Mouse (Mus musculus) adrenal gland, adult (tissue): ENCODE data around the gene Necab3.

Source experiments
- DNase-seq, 2 experiments: peaks; one replicate each; pipeline ENCODE4 v3.0.0; 2022 to 2023; ENCODE audit warnings: low spot score in 1 of 2; ENCODE audit not compliant: inconsistent age in 2 of 2

The Necab3 gene

DNA sequence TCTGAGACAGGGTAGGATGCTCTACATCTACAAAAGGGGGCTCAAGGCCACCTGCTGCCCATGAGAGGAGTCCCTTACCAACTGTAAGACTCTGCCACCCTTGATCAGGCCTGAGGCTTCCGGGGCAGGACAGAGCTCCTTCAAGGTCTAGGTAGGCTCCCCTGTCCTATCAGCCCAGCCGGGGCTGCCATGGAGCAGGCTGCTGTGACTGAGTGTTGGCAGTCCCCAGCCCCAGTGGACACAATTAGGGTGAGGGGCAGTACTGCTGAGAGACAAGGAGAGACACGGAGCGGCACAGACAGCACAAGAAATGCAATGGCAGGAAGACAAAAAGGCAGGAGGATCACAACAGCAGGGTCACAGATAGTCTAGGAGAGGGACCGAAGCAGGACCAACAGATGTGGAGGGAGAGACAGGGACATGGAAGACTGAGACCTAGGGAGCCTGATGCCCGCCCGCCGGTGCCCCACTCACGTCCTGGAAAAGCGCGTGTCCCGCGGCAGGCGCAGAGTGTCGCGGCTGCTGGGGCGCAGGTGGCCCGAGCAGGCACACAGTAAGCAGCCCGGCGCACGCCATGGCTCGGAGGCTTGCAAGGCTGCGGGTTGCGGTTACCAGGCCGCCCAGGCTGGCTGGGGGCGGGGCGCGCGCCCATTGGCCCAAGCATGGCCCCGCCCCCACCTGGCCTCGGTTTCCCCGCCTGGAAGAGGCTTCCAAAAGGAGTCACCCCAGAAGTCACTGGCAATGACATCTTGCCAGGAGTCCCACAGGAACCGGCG, at the start of gene Necab3:
Necab3 (minus strand) TSS at position 627 of the 776 bp plus-strand sequence.
- DNase-seq = peak; percentile 65 to 82

DNA sequence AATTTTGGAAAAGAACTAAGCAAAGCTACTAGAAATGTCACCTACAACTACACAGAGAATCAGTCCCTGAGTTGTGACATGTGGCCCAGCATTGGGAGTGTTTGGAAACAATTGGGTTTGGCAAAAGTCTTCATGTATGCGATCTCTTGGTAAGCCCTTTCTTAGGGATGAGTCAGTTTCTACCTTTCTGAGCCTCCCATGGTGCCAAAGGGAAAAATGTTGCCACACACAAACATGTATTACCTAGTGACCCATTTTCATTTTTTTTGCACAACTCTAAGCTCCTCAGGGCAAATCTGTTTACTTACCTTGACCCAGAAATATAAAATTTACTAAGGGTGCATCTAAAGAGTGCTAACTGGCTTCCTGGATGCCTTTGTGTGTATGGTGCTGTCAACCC, 48.3 kb upstream of the Necab3 start:
- no peak for DNase-seq

DNA sequence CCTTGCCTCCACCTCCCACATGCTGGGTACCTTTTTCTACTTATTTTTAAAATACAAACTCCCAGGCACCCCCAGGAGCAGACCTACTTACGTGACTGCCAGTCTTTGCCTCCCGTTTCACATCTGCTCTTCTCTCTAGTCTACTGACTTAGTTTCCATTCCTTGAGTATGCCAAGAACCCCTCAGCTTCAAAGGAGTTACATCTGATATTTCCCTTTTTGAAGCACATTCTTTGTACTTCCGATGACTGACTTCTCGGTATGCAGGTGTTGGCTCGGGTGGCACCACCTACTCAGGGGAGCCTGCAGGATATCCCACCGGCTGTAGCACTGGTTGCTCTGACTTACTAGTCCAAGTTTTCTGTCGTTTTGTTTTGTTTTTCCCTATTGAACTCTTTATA, 45.5 kb upstream of the Necab3 start:
- DNase-seq = no peak

DNA sequence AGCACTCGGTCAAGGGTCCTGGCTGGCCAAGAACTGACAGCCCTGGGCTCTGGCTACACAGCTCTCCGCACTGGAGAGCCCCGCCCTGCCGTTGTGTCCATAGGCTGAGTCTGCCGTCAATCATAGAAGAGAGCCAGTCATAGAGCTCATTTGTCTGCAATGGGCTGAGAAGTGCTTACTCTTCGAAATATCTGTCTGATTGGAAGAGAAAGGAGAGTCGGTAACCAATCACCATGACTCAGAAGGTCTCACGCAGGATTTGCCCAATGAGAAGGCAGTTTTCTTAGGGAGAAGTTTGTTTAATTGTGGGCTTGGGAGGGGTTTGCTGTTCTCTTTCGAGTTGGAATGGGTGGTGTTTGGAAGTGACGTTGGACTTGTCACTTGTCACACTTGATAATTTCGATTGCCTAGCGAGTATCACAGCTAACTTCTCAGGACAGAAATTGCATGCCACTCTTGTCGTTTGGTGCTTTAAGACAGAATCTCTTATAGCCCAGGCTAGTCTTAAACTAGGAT, 45.0 kb upstream of the Necab3 start, which contains the start of gene Pxmp4:
Pxmp4 (minus strand) TSS at position 71 of the 516 bp plus-strand sequence.
- peak; percentile 98 to 100 for DNase-seq

DNA sequence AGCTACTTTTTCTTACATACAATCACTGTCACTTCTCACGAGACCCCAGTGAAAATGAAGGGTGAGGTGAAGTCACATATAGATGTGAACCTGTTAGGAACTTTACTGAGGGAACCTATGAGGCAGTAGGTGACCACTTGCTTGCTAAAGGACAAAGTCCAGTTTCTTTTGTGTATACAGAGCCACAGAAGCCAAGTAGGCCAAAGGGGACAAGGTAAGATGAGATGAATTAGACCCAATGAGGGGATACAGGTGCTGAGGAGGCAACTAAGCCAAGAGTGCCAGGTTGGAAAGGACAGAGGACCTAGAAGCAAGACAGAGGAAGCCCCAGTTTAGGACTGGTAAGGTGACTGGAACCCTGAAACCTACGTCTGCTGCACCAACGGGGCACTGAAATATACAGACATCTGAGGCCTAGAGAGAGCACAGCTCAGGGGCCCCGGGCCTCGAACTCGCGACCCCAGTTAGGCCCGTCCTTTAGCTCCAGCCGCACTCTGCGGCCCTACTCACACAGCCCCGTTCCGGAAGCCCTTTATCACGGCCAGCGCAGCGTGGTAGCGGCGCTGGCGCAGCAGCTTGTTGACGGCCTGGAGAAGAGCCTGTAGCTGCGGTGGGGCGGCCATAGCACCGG, 44.4 kb upstream of the Necab3 start:
- DNase-seq = no peak

DNA sequence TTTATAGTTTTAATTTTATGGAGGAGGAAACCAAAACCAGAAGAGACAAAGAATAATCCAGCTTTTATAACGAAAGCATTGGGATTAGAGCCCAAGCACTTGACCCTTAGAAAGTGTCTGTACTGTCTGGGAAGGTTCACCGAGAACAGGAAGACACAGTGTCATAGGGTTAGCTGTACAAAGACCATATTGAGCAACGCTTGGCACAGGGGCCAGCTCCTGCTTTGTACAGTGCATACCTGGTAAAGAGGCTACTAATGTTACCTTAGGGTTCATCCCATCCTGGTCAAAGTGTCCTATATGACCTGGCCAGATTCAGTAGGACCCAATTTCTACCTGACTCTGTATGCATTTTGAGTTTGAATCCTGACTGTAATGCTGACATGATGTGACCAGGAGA, 42.6 kb upstream of the Necab3 start:
- DNase-seq = peak in 1 of 2 experiments; percentile 36

DNA sequence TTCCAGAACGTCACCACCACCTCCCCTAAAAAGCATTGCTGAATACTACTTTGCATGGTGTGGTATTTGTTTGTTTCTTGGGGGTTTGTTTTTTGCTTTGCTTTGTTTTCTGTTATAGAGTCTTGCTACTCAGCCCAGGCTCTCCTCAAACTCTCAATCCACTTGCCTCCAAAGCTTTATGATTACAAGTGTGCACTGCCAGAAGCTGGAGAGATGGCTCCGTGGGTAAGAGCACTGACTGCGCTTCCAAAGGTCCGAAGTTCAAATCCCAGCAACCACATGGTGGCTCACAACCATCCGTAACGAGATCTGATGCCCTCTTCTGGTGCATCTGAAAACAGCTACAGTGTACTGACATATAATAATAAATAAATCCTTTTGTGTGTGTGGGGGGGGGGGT, 41.9 kb upstream of the Necab3 start:
- DNase-seq = peak in 1 of 2 experiments; percentile 3

DNA sequence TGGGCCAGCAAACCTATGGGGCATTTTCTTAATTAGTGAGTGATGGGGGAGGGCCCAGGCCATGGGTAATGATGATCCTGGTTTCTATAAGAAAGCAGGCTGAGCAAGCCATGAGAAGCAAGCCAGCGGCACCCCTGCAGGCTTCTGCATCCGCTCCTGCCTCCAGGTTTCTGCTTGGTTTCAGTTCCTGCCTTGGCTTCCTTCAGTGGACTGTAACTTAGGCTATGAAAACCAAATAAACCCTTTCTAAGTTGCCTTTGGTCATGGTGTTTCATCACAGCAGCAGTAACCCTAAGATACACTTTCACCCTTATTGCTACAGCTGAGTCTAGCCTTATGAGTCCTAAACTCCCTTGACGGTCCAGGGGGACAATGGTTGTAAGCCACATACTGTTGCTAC, 38.7 kb upstream of the Necab3 start:
- DNase-seq = peak in 1 of 2 experiments; percentile 36

DNA sequence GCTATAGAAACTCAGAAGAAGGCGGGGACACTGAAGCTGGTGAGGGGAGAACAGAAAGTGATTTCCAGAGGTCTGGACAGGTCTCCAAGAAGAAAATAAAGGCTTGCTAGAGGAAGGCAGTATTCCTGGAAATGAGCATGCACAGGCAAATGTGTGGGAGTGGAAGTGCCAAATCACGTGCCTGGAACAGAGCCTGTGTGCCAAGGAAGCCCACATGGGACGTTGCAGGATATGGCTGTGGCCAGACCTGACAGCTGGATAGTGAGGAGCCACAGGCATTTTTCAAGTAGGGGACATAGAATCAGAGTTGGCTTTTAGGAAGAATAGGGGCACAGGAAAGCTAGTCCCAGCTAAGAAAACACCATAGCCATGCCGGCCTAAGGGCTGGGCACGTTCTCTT, 37.1 kb upstream of the Necab3 start:
- DNase-seq = peak in 1 of 2 experiments; percentile 43

DNA sequence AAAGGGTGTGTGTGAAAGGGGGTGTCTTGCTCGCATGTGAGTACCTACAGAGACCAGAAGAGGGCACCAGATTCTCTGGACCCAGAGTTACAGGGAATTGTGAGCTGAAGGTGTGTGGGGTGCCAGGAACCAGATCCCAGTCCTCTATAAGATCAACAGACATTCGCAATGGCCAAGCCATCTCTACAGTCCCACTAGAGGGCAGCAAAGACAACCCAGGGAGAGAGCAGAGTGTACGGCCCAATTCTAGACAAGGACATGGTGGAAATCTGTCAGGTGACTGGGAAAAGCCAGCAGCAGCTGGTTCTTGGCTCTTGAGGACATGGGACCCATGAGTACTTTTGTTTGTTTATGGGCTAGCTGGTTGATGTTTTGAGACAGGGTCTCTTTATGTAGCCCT, 34.3 kb upstream of the Necab3 start:
- DNase-seq = peak in 1 of 2 experiments; percentile 79

DNA sequence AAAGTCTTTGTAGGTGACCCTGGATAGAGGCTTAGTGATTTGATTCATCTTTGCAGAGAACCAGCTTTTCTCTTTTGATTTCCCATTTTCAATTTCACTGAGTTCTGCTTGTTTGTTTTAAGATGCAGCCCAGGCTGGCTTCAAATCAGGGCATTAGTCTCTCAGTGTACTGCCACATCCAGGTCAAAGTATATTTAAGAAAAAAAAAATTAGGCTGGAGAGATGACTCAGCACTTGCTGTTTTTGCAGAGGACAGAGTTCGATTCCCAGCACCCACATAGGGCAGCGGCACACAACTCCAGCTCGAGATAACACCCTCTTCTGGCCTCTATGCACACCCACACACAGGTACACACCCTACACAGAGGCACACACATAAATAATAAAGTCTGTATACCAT, 32.5 kb upstream of the Necab3 start:
- DNase-seq = peak in 1 of 2 experiments; percentile 23

DNA sequence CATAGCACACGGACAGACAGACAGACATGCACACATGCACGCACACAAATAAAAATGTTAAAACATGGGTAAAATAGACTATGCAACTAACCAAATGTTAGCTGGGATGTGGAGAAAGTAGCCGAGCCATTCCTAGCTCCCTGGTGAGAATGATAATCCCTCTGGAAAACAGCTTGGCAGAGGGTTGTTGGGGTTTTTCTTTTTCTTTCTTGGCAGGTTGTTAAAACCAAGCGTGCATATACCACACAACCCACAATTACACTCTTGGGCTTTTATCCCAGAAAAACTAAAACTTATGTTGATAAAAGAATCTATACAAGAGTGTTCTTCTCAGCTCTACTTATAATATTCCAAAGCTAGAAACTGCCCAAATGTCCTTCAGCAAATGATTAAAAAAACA, 30.4 kb upstream of the Necab3 start:
- no peak for DNase-seq

DNA sequence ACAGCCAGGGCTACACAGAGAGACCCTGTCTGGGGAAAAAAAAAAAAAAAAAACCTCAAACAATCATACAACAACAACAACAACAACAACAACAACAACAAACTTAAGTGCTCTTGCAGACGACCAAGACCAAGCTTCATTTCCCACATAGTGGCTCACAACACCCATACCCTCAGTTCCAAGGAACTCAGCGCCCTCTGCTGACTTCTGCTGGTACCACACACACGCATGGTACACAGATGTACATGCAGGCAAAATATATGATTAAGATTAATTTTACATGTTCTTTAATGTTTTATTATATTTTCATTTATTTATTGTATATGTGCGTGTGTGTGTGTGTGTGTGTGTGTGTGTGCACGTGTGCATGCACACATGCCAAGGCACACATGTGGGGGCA, 27.7 kb upstream of the Necab3 start:
- peak in 1 of 2 experiments; percentile 63 for DNase-seq

DNA sequence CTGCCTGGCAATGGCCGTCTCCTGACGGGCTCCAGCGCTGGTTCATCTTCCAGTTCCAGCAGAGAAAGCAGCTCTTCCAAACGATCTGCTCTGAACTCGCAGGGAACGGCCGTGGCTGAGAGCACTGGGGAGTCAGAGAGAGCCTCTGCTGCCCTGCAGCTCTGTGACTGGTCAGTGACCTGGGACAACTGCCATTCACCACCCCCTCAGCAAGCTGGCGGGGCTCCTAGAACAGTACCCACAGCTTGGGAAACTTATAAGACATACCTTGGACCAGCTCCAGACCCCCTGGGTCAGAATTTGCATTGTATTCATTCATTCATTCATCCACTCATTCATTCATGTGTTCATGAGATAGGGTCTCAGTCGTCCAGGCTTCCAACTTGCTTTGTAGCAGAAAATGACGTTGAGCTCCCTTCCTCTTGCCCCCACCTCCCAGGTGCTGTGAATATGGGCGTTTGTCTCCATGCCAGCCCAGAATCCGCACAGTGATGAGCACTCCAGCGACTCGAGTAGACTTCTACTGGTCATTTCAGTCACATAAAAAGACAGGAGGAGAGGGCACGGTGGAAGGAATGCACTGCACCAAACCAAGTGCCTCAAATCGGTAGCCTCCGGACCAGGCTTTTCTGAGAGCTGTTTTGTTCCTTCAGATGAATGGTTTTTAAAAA, 26.4 kb upstream of the Necab3 start:
- no peak for DNase-seq

DNA sequence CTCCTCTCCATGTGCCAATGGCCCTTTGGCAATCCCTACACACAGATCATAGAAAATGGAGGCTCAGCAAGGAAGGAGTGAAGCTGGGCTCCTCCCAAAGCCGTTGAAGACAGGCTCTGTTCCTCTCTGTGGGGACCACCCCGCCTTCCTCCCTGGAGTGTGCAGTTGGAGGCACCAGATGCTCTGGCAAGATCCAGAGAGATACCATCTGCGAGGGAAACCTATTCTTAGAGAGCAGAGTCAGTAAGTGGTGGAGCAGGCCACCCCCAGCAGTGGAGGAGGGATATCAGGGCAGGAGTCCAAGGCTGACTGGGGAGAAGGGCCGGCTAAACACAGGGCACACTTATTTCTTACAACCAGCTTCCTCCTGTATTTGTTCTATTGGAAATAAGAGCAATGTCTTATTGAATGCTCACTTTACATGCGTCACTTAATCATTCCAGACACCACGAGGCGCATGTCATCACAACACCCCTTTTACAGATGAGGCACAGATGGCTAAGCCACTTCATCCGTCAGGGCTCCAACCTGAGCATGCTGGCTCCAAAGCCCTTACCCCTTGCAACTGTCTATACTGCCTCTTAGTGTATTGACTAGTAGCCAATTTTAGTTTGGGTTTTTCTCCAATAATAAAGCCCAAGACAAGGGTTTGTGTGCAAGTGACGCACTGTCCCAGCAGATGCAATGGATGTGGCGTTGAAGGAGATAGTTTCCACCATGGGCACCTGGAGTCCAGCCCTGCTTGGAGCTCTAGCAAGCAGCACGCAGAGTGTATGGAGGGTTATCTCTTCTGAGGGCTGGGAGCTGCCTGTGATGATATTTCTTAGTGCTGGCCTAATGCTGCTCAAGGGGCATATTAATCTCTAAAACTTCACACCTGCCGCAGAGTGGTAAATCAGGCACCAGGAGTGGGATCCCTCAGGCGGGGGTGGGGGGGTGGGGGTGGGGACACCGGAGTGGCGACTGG, 25.5 kb upstream of the Necab3 start:
- peak in 1 of 2 experiments; percentile 39 for DNase-seq

DNA sequence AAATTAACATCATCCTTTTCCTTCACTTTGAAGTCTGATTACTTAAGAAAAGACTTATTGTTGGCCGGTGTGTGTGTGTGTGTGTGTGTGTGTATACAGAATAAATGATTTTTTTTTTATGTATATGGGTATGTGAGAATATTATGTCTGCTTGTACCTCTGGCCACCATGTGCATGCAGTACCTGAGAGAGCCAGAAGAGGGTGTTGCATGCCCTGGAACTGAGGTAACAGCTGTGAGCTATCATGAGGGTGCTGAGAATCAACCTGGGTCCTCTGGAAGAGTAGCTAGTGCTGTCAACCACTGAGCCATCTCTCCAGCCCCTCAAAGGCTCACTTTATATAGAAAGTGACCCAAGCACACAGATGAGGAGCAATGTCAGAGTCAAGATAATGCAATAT, 22.7 kb upstream of the Necab3 start:
- no peak for DNase-seq

DNA sequence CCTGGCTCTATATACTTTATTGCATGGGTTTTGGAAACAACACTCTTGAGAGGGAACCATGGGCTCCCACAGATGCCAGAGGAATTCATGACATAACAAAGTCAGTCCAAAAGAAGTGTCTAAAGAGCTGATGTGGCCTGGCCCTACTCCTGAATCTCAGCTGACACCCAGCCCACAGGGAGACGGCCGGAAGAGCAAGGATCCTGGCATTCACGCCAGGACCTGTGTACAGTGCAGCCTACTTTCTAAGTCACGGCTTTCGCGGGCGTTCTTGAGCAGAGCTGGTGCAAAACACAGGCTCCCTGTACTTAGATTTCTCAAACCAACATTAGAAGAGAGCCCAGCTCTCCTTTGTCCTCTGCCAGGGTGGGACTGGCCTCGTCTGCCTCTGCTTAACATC, 21.9 kb upstream of the Necab3 start:
- peak in 1 of 2 experiments; percentile 62 for DNase-seq

DNA sequence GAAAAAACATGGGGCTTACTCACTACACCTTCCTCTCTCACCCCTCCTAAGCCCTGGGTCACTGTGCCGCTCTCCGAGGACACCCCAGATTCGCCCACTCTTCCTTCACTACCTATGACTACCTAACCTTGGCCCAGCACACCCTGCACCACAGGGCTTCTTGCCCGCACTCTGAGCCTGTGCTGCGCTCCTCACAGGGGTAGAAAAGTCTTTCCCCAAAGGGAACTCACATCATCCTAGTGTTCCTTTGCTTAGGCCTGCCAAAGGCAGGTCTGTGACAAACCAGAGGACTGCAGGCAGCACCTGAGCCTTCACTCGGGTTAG, 19.0 kb upstream of the Necab3 start:
- DNase-seq = no peak

DNA sequence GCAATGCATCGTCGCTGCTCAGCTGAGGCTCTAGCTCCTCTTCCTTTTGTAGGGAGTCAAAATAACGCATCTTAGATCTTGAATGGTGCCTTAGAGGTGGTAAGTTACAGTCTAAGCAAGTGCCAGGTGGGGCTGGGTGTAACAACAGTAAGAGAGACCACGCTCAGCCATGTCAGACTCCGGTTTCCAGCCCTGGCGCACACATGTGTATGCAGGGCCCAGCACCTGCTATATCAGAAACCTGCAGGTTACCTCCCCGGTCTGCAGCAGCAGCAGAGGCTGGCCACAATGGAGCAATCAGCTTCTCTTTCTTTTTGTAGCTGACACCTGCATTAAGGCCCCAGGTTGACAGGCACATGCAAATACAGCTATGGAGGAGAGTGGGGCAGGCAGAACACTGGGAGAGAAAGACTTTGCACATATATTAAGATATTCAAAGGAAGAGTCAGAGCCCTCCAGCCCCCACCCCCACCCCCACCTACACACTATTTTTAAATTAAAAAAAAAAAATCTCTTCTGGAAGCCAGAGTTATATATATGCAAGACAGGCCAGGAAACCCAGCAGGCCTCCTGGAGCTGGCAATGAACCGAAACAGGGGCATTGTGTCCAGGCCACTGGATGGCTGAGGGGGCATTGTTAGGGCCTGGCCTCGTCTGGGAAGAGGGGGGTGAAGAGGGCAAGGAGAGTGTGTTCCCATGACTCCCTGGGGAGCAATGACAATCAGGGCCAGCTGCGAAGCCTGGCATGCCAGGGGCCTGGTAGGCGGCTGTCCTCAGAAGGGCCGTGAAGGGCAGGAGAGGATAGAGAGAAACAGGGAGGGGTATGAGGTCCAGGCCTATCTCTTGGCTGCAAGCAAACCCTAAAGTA, 18.4 kb upstream of the Necab3 start:
- DNase-seq = no peak

DNA sequence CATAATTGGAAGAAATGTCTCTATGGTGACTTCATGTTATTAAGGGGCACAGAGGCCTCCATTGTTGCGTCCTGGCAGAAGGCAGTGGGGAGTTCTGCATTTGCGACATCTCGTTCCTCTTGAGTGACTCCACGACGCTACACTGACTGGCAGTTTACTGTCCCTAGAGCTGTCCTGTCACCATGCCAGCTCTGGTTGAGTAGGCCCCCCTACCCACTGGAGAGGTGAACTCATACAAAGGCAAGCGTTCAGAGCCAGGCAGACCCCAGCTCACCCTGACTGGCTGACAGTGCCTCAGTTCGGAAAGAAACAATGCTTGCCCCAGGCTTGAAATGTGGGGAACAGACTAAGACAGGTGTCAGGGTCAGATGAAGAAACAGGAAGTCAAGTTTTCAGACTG, 15.6 kb upstream of the Necab3 start:
- no peak for DNase-seq
